Mouse (Mus musculus) embryonic fibroblast, embryonic 13.5 days (primary cell): ENCODE results near the gene Dusp5.

ENCODE experiments used
- CTCF ChIP-seq: IDR thresholded peaks from 2 replicates; pipeline ENCODE4 v1.5.1; 2011; ENCODE audit warnings: mild to moderate bottlenecking, control low read depth, low read length, moderate library complexity, borderline replicate concordance; ENCODE audit not compliant: insufficient read depth
- POLR2A ChIP-seq: IDR thresholded peaks from 2 replicates; pipeline ENCODE4 v1.6.1; 2011; ENCODE audit warnings: low read depth, mild to moderate bottlenecking, control low read depth, low read length, moderate library complexity

GRCm38 (mm10) chr19:53517370-53518096 is 11.4 kb upstream of the Dusp5 start:
- no peak for TF ChIP-seq CTCF
- TF ChIP-seq POLR2A, result no peak
